Mouse (Mus musculus) cortical plate, adult 2 months (tissue): ENCODE results near the gene Atp2a2.

ENCODE experiments used
- CTCF ChIP-seq: fragments of 200-500 bp; IDR thresholded peaks from 2 replicates; pipeline ENCODE4 v1.5.1; 2011; ENCODE audit warnings: mild to moderate bottlenecking, control low read depth, low read length; ENCODE audit not compliant: insufficient read depth; ENCODE audit errors: extremely low read depth
- POLR2A ChIP-seq: fragments of 200-500 bp; IDR thresholded peaks from 2 replicates; pipeline ENCODE4 v1.6.1; 2011; ENCODE audit warnings: mild to moderate bottlenecking, low read length, control low read depth; ENCODE audit not compliant: insufficient read depth; ENCODE audit errors: extremely low read depth

DNA sequence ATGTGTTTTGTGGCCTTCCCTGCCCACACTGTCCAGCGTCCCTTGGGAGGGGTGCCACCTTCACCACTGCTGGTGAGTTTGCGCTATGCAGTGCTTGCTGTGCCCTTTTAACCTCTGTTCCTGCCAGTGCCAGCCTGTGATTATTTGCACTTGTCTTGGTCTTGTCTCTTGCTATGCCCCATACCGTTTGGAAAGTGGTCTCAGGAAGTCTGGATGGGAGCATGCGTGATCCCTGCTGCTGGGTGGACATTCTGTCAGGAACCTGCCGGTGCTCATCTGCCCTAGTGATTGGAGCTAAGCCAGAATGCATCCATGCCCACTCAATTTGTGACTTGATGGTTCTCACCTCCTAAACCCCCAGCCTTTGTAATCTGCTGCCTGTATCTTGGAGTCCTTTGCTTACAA is 51.1 kb downstream of the Atp2a2 start:
- TF ChIP-seq CTCF: no peak
- 0 out of 2 replicates have a peak, but pooled peaks have one; percentile 19 for TF ChIP-seq POLR2A
